In the genomic region with DNA sequence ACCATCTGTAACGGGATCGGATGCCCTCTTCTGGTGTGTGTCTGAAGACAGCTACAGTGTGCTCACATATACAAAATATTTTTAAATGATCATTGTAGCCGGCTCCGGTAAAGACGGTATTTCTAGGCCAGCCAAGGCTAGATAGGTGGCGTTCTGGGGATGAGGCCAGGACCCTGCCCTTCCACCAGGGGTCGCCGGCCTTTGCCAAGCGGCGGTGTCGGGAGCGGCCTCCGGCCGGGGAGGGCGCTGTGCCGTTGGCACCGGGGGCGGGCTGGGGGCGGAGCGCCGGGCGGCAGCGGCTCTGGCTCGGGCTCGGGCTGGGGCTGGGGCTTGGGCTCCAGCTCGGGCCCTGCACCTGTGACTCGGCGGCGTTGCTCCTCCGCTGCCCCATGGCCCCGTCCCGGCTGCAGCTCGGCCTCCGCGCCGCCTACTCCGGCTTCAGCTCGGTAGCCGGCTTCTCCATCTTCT, we compare ENCODE assay signal across 8 mouse cellular contexts. TPM values are rescaled to one million over a fixed set of nuclear protein-coding genes. Genes with fewer than 3 reads are reported as not detected.
DNase-seq lines count a peak whose midpoint lies in the region; ATAC-seq and TF ChIP-seq lines count a peak whose summit lies in the region.

No protein-coding gene starts in this region.

- peak; percentile 95 for DNase-seq in brain, adult 2 months (ENCODE audit: low read depth, low spot score)
- DNase-seq in kidney, postnatal 10 days = peak; percentile 94
- DNase-seq in naive thymus-derived CD4-positive, alpha-beta T cell, adult 2 months (ENCODE audit: low read depth) = peak; percentile 95
- peak; percentile 95 for DNase-seq in splenic B cell, adult 2 months (ENCODE audit: low read depth, low spot score)

- H3K9me3 ChIP-seq in heart, embryonic 13.5 days = no peaks in the 10 kb centered on the region
- no peaks in the 10 kb centered on the region for H3K9me3 ChIP-seq in liver, embryonic 12.5 days (replicated peaks)

- peak overlapping the region; percentile 84 for H3K4me3 ChIP-seq in C2C12 (ENCODE audit: insufficient read depth, poor library complexity, severe bottlenecking)
- peak overlapping the region; percentile 78 for H3K4me3 ChIP-seq in embryonic fibroblast, embryonic 13.5 days (ENCODE audit: insufficient read depth, low read length)
- H3K4me3 ChIP-seq in heart, embryonic 13.5 days = peak overlapping the region; percentile 75
- peak overlapping the region; percentile 96 for H3K4me3 ChIP-seq in liver, embryonic 12.5 days

- TF ChIP-seq POLR2A in embryonic fibroblast, embryonic 13.5 days (IDR thresholded peaks at IDR 0.05; ENCODE audit: low read depth, low read length) = peak; percentile 88

- H3K9ac ChIP-seq in heart, embryonic 13.5 days = peak overlapping the region; percentile 93
- H3K9ac ChIP-seq in liver, embryonic 12.5 days = peak overlapping the region; percentile 99

- H3ac ChIP-seq in C2C12 (ENCODE audit: control insufficient read depth, insufficient read length, low read depth) = peak overlapping the region; percentile 75

- H3K79me2 ChIP-seq in C2C12 (ENCODE audit: control insufficient read depth, insufficient read depth) = peaks cover 47% of the 10 kb centered on the region

- no peaks in the 10 kb centered on the region for H3K27me3 ChIP-seq in C2C12 (ENCODE audit: control insufficient read depth, insufficient read depth, insufficient read length)
- no peaks in the 10 kb centered on the region for H3K27me3 ChIP-seq in heart, embryonic 13.5 days (replicated peaks)
- H3K27me3 ChIP-seq in liver, embryonic 12.5 days (replicated peaks) = peaks cover 25% of the 10 kb centered on the region
- H3K27me3 ChIP-seq in splenic B cell, adult 2 months (ENCODE audit: control insufficient read depth, insufficient read depth, low read length, poor library complexity, severe bottlenecking) = no peaks in the 10 kb centered on the region

- no peak overlapping the region for H3K27ac ChIP-seq in embryonic fibroblast, embryonic 13.5 days (ENCODE audit: insufficient read depth, low read length)
- H3K27ac ChIP-seq in heart, embryonic 13.5 days (replicated peaks) = peak overlapping the region; percentile 82
- H3K27ac ChIP-seq in liver, embryonic 12.5 days = peak overlapping the region; percentile 97

- WGBS in heart, embryonic 13.5 days = 2% methylated on average over 38 of the region's 39 CpGs
- WGBS in liver, embryonic 12.5 days (ENCODE audit: insufficient replicate concordance) = 3% methylated on average over 26 of the region's 39 CpGs

- peak; percentile 64 for ATAC-seq in heart, embryonic 13.5 days (ENCODE audit: extremely low read depth, insufficient number of reproducible peaks, low FRiP score, low TSS enrichment)
- ATAC-seq in liver, embryonic 12.5 days = peak; percentile 82

- TF ChIP-seq CTCF in C2C12 (IDR thresholded peaks at IDR 0.05; ENCODE audit: control insufficient read depth, insufficient read depth, insufficient read length) = peak; percentile 100
- peak; percentile 92 for TF ChIP-seq CTCF in embryonic fibroblast, embryonic 13.5 days (IDR thresholded peaks at IDR 0.05; ENCODE audit: borderline replicate concordance, insufficient read depth, low read length)

- H3K79me3 ChIP-seq in C2C12 (ENCODE audit: low read depth) = peaks cover 26% of the 10 kb centered on the region

- H3K36me3 ChIP-seq in C2C12 (ENCODE audit: control insufficient read depth, insufficient read depth) = peaks cover 20% of the 10 kb centered on the region
- H3K36me3 ChIP-seq in heart, embryonic 13.5 days = no peaks in the 10 kb centered on the region
- peaks cover 11% of the 10 kb centered on the region; the same call in 1 of the 2 replicates for H3K36me3 ChIP-seq in liver, embryonic 12.5 days
- no peaks in the 10 kb centered on the region for H3K36me3 ChIP-seq in splenic B cell, adult 2 months (ENCODE audit: control insufficient read depth, insufficient read depth, low read length, poor library complexity, severe bottlenecking)

- peaks cover 7% of the 10 kb centered on the region for H3K4me1 ChIP-seq in embryonic fibroblast, embryonic 13.5 days (ENCODE audit: control insufficient read depth, insufficient read depth, low read length)
- peaks cover 76% of the 10 kb centered on the region for H3K4me1 ChIP-seq in heart, embryonic 13.5 days
- peaks cover 60% of the 10 kb centered on the region for H3K4me1 ChIP-seq in liver, embryonic 12.5 days

- H3K4me2 ChIP-seq in heart, embryonic 13.5 days = peak overlapping the region; percentile 85
- H3K4me2 ChIP-seq in liver, embryonic 12.5 days = peak overlapping the region; percentile 90

TF ChIP-seq in C2C12, 6 proteins besides CTCF, POLR2A, EP300 and RAD21:
- TF ChIP-seq USF1 (IDR thresholded peaks at IDR 0.05; ENCODE audit: low read depth) (no peak), CEBPB (IDR thresholded peaks at IDR 0.05; ENCODE audit: low read depth) (no peak), MYOD1 (IDR thresholded peaks at IDR 0.05; ENCODE audit: control insufficient read depth, insufficient read length, low read depth) (no peak), MAX (IDR thresholded peaks at IDR 0.05) (peak; percentile 69), MYOG (IDR thresholded peaks at IDR 0.05; ENCODE audit: control insufficient read depth, extremely low read depth, insufficient read length) (no peak), FOSL1 (IDR thresholded peaks at IDR 0.05; ENCODE audit: insufficient read depth, low read length, poor library complexity, severe bottlenecking) (no peak)

RNA-seq across cellular contexts. Expression of a gene that starts 5.8 kb away (rescaled TPM):
- polyA plus RNA-seq in C2C12 (2012; fragmentation: generic; extraction: Trizol) = 148 TPM
- polyA plus RNA-seq in embryonic fibroblast, embryonic 13.5 days (2011; ENCODE audit: insufficient read length, low read depth, missing spikeins) = 136 and 167 TPM in 2 replicates
- 70.2 and 70.8 TPM in 2 replicates for polyA plus RNA-seq in heart, embryonic 13.5 days (2015; fragmentation: Nextera tagmentation; extraction: Ambion mirVana)
- 83.8 and 88.7 TPM in 2 replicates for polyA plus RNA-seq in liver, embryonic 12.5 days (2016; fragmentation: Nextera tagmentation; extraction: Ambion mirVana)

RNA-seq across cellular contexts. Expression of a gene that starts 16.4 kb away (rescaled TPM):
- 0.88 TPM for polyA plus RNA-seq in C2C12 (2012; fragmentation: generic; extraction: Trizol)
- polyA plus RNA-seq in embryonic fibroblast, embryonic 13.5 days (2011; ENCODE audit: insufficient read length, low read depth, missing spikeins) = 6.6 and 10.8 TPM in 2 replicates
- polyA plus RNA-seq in heart, embryonic 13.5 days (2015; fragmentation: Nextera tagmentation; extraction: Ambion mirVana) = 22.1 and 25.4 TPM in 2 replicates
- 3.5 and 3.9 TPM in 2 replicates for polyA plus RNA-seq in liver, embryonic 12.5 days (2016; fragmentation: Nextera tagmentation; extraction: Ambion mirVana)

RNA-seq across cellular contexts. Expression of a gene that starts 53.0 kb away (rescaled TPM):
- 0.04 TPM for polyA plus RNA-seq in C2C12 (2012; fragmentation: generic; extraction: Trizol)
- polyA plus RNA-seq in embryonic fibroblast, embryonic 13.5 days (2011; ENCODE audit: insufficient read length, low read depth, missing spikeins) = not detected in 2 replicates
- polyA plus RNA-seq in heart, embryonic 13.5 days (2015; fragmentation: Nextera tagmentation; extraction: Ambion mirVana) = 0.23 and 0.45 TPM in 2 replicates
- not detected in 2 replicates for polyA plus RNA-seq in liver, embryonic 12.5 days (2016; fragmentation: Nextera tagmentation; extraction: Ambion mirVana)
